Mouse (Mus musculus): ENCODE data around the gene 4930558K02Rik.

DNA sequence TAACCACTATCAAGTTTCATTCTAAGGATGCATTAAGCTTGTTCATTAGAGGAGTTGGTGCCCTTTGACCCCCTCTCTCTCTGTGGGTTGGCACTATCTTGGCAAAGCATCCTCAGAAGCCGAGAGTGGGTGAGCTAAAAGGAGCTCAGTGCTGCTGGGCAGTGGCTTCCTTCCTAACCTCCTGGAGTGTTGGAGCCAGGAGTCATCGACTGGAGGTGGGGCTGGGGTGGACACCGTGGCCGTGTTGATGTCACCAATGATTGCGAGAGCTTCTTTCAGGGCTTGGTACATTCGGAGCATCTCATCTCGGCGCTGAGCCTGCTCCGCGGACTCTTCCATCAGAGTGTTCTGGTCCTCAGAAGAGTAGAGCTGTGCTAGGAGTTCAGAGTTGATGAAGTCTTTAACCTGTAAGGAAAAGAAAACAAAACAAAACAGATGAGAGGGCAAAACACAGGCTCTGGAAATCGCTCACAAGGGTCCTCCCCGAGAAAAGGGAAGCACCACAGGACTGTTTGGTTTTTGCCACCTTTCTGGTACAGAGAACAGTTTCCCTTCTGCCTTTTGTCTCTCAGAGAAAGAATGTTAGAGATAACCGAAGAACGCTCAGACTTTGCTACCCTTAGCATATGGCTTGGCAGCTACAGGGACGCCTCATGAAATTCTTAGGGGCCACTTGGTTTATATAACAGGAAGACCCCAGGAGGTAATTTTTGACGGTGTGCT lies 32.2 kb upstream of the 4930558K02Rik start:
- TF ChIP-seq CTCF (IDR thresholded peaks at IDR 0.05; ENCODE audit: borderline replicate concordance, insufficient read depth, low read length), result no peak
- TF ChIP-seq POLR2A (IDR thresholded peaks at IDR 0.05; ENCODE audit: low read depth, low read length), result no peak

All from embryonic fibroblast, embryonic 13.5 days (primary cell).